Mouse (Mus musculus) neural tube, embryonic 12.5 days (tissue): ENCODE measurements around the gene Prl8a9. TPM values are rescaled to one million over a fixed set of nuclear protein-coding genes. Genes with fewer than 3 reads are reported as not detected.

Experiments
- ATAC-seq: fragments of 200-750 bp; cut with Nextera tagmentation; 2 replicates; pipeline ENCODE4 v1.8.0; 2017; ENCODE audit warnings: low read depth, mild to moderate bottlenecking, moderate TSS enrichment, moderate library complexity; ENCODE audit not compliant: low FRiP score
- H3K27ac ChIP-seq: fragments of 300-500 bp; sonication (generic); 2 replicates; pipeline ENCODE4 v1.5.1; 2016
- H3K27me3 ChIP-seq: fragments of 300-500 bp; sonication (generic); replicated peaks from 2 replicates; pipeline ENCODE4 v1.6.1; 2016; ENCODE audit warnings: mild to moderate bottlenecking
- H3K36me3 ChIP-seq: fragments of 300-500 bp; sonication (generic); 2 replicates; pipeline ENCODE4 v1.6.1; 2016; ENCODE audit warnings: mild to moderate bottlenecking
- H3K4me1 ChIP-seq: fragments of 300-500 bp; sonication (generic); 2 replicates; pipeline ENCODE4 v1.6.1; 2016
- H3K4me2 ChIP-seq: fragments of 300-500 bp; sonication (generic); replicated peaks from 2 replicates; pipeline ENCODE4 v1.6.1; 2016; ENCODE audit warnings: mild to moderate bottlenecking
- H3K4me3 ChIP-seq: fragments of 300-500 bp; sonication (generic); 2 replicates; pipeline ENCODE4 v1.5.1; 2016
- H3K9ac ChIP-seq: fragments of 300-500 bp; sonication (generic); 2 replicates; pipeline ENCODE4 v1.6.1; 2016; ENCODE audit warnings: mild to moderate bottlenecking
- H3K9me3 ChIP-seq: fragments of 300-500 bp; sonication (generic); 2 replicates; pipeline ENCODE4 v1.6.1; 2016; ENCODE audit warnings: mild to moderate bottlenecking
- WGBS: fragments of 180-500 bp; shearing (Covaris S2); methylation state at CpG from one replicate; pipeline ENCODE4 v1.1.7; 2016; 5-methylcytosine and 5-hydroxymethylcytosine counted together
- polyA plus RNA-seq: library from polyadenylated mRNA; unstranded; fragments of >200 nt; fragmentation: Nextera tagmentation; extraction: Ambion mirVana; gene quantifications from 2 replicates; pipeline ENCODE4 v1.2.1, GENCODE M21; 2016

Prl8a9 gene
- not detected in 2 replicates for polyA plus RNA-seq

GRCm38 (mm10) chr13:27564506-27564905 is at the start of gene Prl8a9:
Gene Prl8a9, minus strand, starts transcription at chr13:27564606.
- Histone ChIP-seq H3K36me3 (no peaks in the 10 kb centered on the region), H3K4me1 (no peaks in the 10 kb centered on the region), H3K9ac (no peak within 1 kb of the TSS), H3K9me3 (no peaks in the 10 kb centered on the region), H3K27ac (no peak within 1 kb of the TSS), H3K4me3 (no peak within 1 kb of the TSS), H3K27me3 (no peaks in the 10 kb centered on the region), H3K4me2 (no peak within 1 kb of the TSS)
- WGBS = 82% methylated on average over 2 of the region's 2 CpGs
- ATAC-seq = no peak

GRCm38 (mm10) chr13:27610482-27610881 is 46.1 kb upstream of the Prl8a9 start, which contains the start of gene Prl7b1:
Gene Prl7b1, minus strand, starts transcription at chr13:27610582.
- H3K9ac ChIP-seq = no peak within 1 kb of the TSS
- no peak for ATAC-seq
- no peaks in the 10 kb centered on the region for H3K9me3 ChIP-seq
- no peaks in the 10 kb centered on the region for H3K27me3 ChIP-seq
- H3K27ac ChIP-seq = no peak within 1 kb of the TSS
- WGBS = 81% methylated on average over 4 of the region's 4 CpGs
- no peak within 1 kb of the TSS for H3K4me3 ChIP-seq
- no peak within 1 kb of the TSS for H3K4me2 ChIP-seq
- H3K4me1 ChIP-seq = no peaks in the 10 kb centered on the region
- H3K36me3 ChIP-seq = no peaks in the 10 kb centered on the region

DNA sequence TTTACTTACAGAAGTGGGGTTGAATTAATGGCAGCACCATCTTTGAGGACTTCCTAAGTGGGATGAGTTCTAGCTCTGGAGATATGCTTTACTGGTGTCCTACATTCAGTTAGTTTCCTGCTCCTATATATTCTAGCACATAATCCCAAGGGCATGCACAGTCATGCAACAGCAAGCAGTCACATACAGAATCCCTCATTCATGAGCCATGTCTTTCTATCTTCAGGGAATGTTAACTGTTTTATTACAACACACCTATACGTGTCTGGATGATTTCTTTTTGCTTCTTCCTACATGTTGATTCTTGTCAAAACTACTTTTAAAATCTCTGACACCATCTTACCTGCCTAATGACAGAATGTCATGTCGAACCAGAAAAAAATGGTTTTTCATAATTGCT is 17.7 kb upstream of the Prl8a9 start, which contains the start of gene Prl8a1:
Gene Prl8a1 (minus strand): TSS at position 101 of the 400 bp plus-strand sequence.
- Histone ChIP-seq H3K4me3 (no peak within 1 kb of the TSS), H3K36me3 (no peaks in the 10 kb centered on the region), H3K9me3 (no peaks in the 10 kb centered on the region), H3K9ac (no peak within 1 kb of the TSS), H3K4me1 (no peaks in the 10 kb centered on the region), H3K27me3 (no peaks in the 10 kb centered on the region), H3K27ac (no peak within 1 kb of the TSS), H3K4me2 (no peak within 1 kb of the TSS)
- no peak for ATAC-seq
- 89% methylated on average over 2 of the region's 2 CpGs for WGBS

DNA sequence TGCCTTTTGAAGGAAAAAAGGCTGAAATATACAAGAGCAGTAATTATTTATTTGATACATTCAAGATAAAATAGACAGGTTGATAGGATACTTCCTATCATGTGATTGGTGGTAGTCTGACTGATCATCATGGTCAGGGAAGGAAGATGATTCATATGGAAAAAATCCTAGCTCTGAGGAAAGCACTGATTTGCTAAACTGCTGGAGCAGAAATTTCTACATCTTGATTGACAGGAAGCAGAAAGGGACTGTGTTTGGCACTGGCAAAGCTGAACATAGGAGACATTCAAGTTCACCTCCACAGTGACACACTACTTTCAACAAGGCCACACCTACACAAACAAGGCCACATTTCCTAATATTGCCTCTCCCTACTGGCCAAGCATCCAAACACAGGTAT is 11.1 kb downstream of the Prl8a9 start:
- no peak for ATAC-seq
- Histone ChIP-seq H3K9ac (no peak overlapping the region), H3K4me1 (no peaks in the 10 kb centered on the region), H3K4me3 (no peak overlapping the region), H3K36me3 (no peaks in the 10 kb centered on the region), H3K9me3 (no peaks in the 10 kb centered on the region), H3K27me3 (no peaks in the 10 kb centered on the region), H3K4me2 (no peak overlapping the region), H3K27ac (no peak overlapping the region)

GRCm38 (mm10) chr13:27523156-27523555 is 41.2 kb downstream of the Prl8a9 start:
- Histone ChIP-seq H3K36me3 (no peaks in the 10 kb centered on the region), H3K9ac (no peak overlapping the region), H3K4me1 (no peaks in the 10 kb centered on the region), H3K27me3 (no peaks in the 10 kb centered on the region), H3K27ac (no peak overlapping the region), H3K9me3 (no peaks in the 10 kb centered on the region), H3K4me3 (no peak overlapping the region), H3K4me2 (no peak overlapping the region)
- no peak for ATAC-seq
- 88% methylated on average over 4 of the region's 4 CpGs for WGBS

DNA sequence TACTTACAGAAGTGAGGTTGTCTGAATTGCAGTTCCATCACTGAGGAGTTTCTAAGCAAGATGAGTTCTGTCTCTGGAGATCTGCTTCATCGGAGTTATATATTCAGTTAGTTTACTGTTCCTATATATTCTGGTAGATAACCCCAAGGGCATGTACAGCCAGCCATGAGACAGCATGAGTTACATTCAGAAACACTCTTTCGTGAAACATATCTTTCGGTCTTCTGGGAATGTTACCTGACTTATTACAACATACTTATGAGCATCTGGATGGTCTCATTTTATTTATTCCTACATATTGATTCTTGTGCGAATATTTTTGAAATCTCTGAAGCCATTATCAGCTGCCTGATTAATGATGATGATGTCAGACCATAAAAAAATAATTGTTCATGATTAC is 51.3 kb downstream of the Prl8a9 start, which contains the start of gene Prl8a8:
Gene Prl8a8 (minus strand): TSS at position 101 of the 400 bp plus-strand sequence.
- no peaks in the 10 kb centered on the region for H3K4me1 ChIP-seq
- H3K4me3 ChIP-seq = no peak within 1 kb of the TSS
- no peaks in the 10 kb centered on the region for H3K27me3 ChIP-seq
- no peaks in the 10 kb centered on the region for H3K9me3 ChIP-seq
- H3K36me3 ChIP-seq = no peaks in the 10 kb centered on the region
- H3K4me2 ChIP-seq = no peak within 1 kb of the TSS
- WGBS = 91% methylated on average over 4 of the region's 4 CpGs
- H3K27ac ChIP-seq = no peak within 1 kb of the TSS
- H3K9ac ChIP-seq = no peak within 1 kb of the TSS
- no peak for ATAC-seq

Other genes with a start within 250 kb of the Prl8a9 start
- not detected in 2 replicates for gene Prl8a2, start 218.9 kb downstream of the Prl8a9 start, polyA plus RNA-seq
- not detected in 2 replicates for gene Prl2b1, start 173.8 kb downstream of the Prl8a9 start, polyA plus RNA-seq
- not detected in 2 replicates for gene Prl8a6, start 125.9 kb downstream of the Prl8a9 start, polyA plus RNA-seq
- not detected in 2 replicates for gene Prl8a8, start 51.4 kb downstream of the Prl8a9 start, polyA plus RNA-seq
- not detected in 2 replicates for gene Prl8a1, start 17.6 kb upstream of the Prl8a9 start, polyA plus RNA-seq
- not detected in 2 replicates for gene Prl7b1, start 46.0 kb upstream of the Prl8a9 start, polyA plus RNA-seq
- gene Prl7a1, start 77.9 kb upstream of the Prl8a9 start, polyA plus RNA-seq = not detected in 2 replicates
- gene Prl7a2, start 103.4 kb upstream of the Prl8a9 start, polyA plus RNA-seq = not detected in 2 replicates
- not detected in 2 replicates for gene Prl7d1, start 152.1 kb upstream of the Prl8a9 start, polyA plus RNA-seq
- not detected in 2 replicates for gene Prl7c1, start 216.2 kb upstream of the Prl8a9 start, polyA plus RNA-seq
- not detected in 2 replicates for gene Prl2a1, start 237.0 kb upstream of the Prl8a9 start, polyA plus RNA-seq